Mouse (Mus musculus): ENCODE results near the gene Synj1. TPM values are rescaled to one million over a fixed set of nuclear protein-coding genes. Genes with fewer than 3 reads are reported as not detected.

The Synj1 gene
- total RNA-seq, 4 experiments from 2014 or later = 396 to 439 (median 423) TPM

GRCm38 (mm10) chr16:90892081-90892480 is 119.0 kb downstream of the Synj1 start:
- no peak for DNase-seq (ENCODE audit: low spot score in 2 of 2)

GRCm38 (mm10) chr16:90891601-90892000 is 119.5 kb downstream of the Synj1 start:
- DNase-seq (ENCODE audit: low spot score in 2 of 2) = no peak

- DNase-seq (ENCODE audit: low spot score in 2 of 2) = no peak
Observed at GRCm38 (mm10) chr16:90890683-90891082, 120.4 kb downstream of the Synj1 start.

Small RNAs within 50 kb of the gene (microRNA-seq; reads per million reads assigned to microRNA genes)
- gene Gm22933 = 0 reads per million in 2 experiments

Other genes starting within 250 kb of the Synj1 start
- gene Urb1, start 200.9 kb downstream of the Synj1 start, total RNA-seq (2022) = 10 to 100 TPM; 14.4 to 20.9 (median 19.1) TPM
- gene Eva1c, start 184.6 kb downstream of the Synj1 start, total RNA-seq (2022) = 1 to 10 TPM; 1.9 to 3.8 (median 2.6) TPM
- 10 to 100 TPM; 37.6 to 47.0 (median 41.7) TPM for gene Cfap298, start 76.2 kb downstream of the Synj1 start, total RNA-seq (2022)
- gene Paxbp1, start 33.2 kb upstream of the Synj1 start, total RNA-seq (2022) = 10 to 100 TPM; 57.5 to 84.8 (median 69.6) TPM
- gene 4932438H23Rik, start 83.8 kb upstream of the Synj1 start, total RNA-seq (2022) = 1 to 10 TPM; 1.1 to 2.8 (median 2.1) TPM
- 10 to 100 TPM; 21.9 to 27.2 (median 24.1) TPM for gene Olig2, start 214.1 kb upstream of the Synj1 start, total RNA-seq (2022)